ENCODE assay signal across 23 mouse cellular contexts in the genomic region with DNA sequence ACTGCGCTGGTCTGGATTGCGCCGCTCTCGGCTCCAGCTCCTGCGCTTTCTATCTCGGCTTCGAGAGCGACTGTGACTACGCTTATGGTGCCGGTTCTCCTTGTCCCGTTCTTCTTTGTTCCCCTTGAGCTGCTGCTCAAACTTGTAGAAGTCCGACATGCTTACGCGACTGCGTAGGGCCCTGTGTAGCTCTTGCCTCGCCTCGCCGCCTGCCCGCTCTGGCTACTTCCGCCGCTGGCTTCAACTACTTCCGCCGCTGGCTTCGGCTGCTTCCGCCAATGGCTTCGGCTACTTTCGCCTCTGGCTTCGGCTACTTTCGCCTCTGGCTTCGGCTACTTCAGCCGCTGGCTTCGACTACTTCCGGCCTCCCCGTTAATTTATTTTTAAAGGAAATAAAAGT.
"Had no signal": no experiment of that assay in that cellular context is flagged by ENCODE, and none has a peak within 500 bp of the region (broad histone marks: within the 10 kb centered on the region; RNA-seq: fewer than 3 reads in every experiment).

No protein-coding gene starts in this region.

- H3K4me1 ChIP-seq: heart, embryonic 13.5 days; heart, embryonic 15.5 days; hindbrain, embryonic 13.5 days; hindbrain, embryonic 15.5 days; kidney, embryonic 15.5 days; limb, embryonic 10.5 days; limb, embryonic 12.5 days; liver, embryonic 13.5 days had no signal

- H3K4me3 ChIP-seq: heart, adult 2 months; heart, embryonic 13.5 days; heart, embryonic 15.5 days; hindbrain, embryonic 13.5 days; hindbrain, embryonic 15.5 days; kidney, embryonic 15.5 days; layer of hippocampus, adult 2 months; left cerebral cortex, adult 2 months; limb, embryonic 10.5 days; limb, embryonic 12.5 days; liver, embryonic 13.5 days had no signal

- H3K36me3 ChIP-seq: heart, embryonic 13.5 days; heart, embryonic 15.5 days; hindbrain, embryonic 13.5 days; hindbrain, embryonic 15.5 days; kidney, embryonic 15.5 days; limb, embryonic 10.5 days; limb, embryonic 12.5 days; liver, embryonic 13.5 days had no signal

- H3K27ac ChIP-seq: heart, adult 2 months; heart, embryonic 13.5 days; heart, embryonic 15.5 days; hindbrain, embryonic 13.5 days; hindbrain, embryonic 15.5 days; hindbrain, postnatal 0 days; kidney, embryonic 15.5 days; kidney, postnatal 0 days; layer of hippocampus, adult 2 months; left cerebral cortex, adult 2 months; limb, embryonic 10.5 days; limb, embryonic 12.5 days; liver, embryonic 13.5 days had no signal

- H3K27me3 ChIP-seq: heart, embryonic 13.5 days; heart, embryonic 15.5 days; hindbrain, embryonic 13.5 days; hindbrain, embryonic 15.5 days; kidney, embryonic 15.5 days; limb, embryonic 12.5 days; liver, embryonic 13.5 days had no signal

- DNase-seq: gastrocnemius, postnatal 14 days; gastrocnemius, postnatal 36 days; heart, adult 11 months; heart, adult 2 months; heart, postnatal 14 days; heart, postnatal 36 days; kidney, adult 2 months; kidney, adult 9 months; kidney, postnatal 14 days; kidney, postnatal 36 days; liver; liver, embryonic 13.5 days had no signal
